Mouse (Mus musculus) kidney, adult 2 months (tissue): Measurements from ENCODE around the gene Ralgps1.

Experiments used
- CTCF ChIP-seq: fragments of 200-500 bp; conservative IDR thresholded peaks from 2 replicates; pipeline ENCODE4 v1.5.1; 2011; ENCODE audit warnings: low read depth, mild to moderate bottlenecking, control low read depth, low read length, moderate library complexity, mixed read lengths; ENCODE audit not compliant: insufficient read depth, insufficient read length
- POLR2A ChIP-seq: fragments of 200-500 bp; IDR thresholded peaks from one replicate; pipeline ENCODE4 v1.6.1; 2011; ENCODE audit warnings: low read depth, low read length, control low read depth

- no peak for TF ChIP-seq POLR2A
- no peak for TF ChIP-seq CTCF
Measured at GRCm38 (mm10) chr2:33217425-33217794, 153.9 kb downstream of the Ralgps1 start.
